Comparison of ENCODE assay signal across 7 mouse cellular contexts in the genomic region with DNA sequence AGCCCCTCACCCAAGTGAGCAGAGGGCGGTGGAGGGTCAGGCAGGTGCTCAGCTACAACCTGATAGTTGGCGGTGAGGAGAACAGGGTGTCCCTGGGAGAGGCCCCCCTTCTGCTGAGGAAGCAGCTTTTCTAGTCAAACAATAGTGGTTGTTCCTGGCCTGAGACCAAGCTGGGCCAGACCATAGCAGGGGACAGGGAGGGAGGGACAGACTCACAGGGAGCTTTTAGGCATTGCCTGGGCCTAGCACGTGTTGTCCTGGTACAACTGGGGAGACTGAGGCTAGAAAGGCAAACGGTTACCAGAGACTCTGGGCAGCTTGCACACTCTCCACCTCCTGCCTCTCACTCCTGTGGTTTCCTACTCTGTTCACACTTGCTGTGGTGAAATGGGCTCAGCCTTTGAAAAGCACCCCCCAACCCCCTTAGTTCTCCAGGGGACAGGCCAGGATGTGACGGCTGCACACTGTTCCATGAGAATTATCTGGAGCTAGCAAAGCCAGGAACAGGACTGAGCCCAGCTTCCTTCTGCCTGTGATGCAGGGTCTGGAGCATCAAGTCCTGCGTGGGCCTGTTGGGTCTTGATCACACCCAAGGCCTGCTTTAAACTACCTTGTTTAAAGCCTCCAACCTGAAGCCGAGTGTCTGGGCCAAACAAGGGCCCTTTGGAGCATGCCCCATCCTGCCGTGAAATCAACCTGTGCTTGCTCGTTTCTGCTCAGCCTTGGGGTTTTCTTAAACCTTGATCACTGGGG. TPM values are rescaled to one million over a fixed set of nuclear protein-coding genes. Genes with fewer than 3 reads are reported as not detected.
A peak's percentile ranks its signal among the peaks of the same experiment; 100 is the strongest.
DNase-seq lines count a peak whose midpoint lies in the region; ATAC-seq lines count a peak whose summit lies in the region.

No protein-coding gene starts in this region.

- H3K4me3 ChIP-seq in heart, embryonic 15.5 days, result no peak overlapping the region
- H3K4me3 ChIP-seq in hindbrain, embryonic 13.5 days, result no peak overlapping the region

- peak overlapping the region; percentile 66 for H3K27ac ChIP-seq in heart, embryonic 15.5 days
- H3K27ac ChIP-seq in hindbrain, embryonic 13.5 days, result no peak overlapping the region

- peaks cover 28% of the 10 kb centered on the region for H3K36me3 ChIP-seq in heart, embryonic 15.5 days
- peaks cover 45% of the 10 kb centered on the region for H3K36me3 ChIP-seq in hindbrain, embryonic 13.5 days

- peak; percentile 36 for DNase-seq in ovary, postnatal 14 days (ENCODE audit: low spot score)
- DNase-seq in ovary, adult 18-20 months (ENCODE audit: low spot score), result no peak
- peak; percentile 84 to 91 for DNase-seq in kidney, postnatal 36 days
- DNase-seq in testis, postnatal 14 days (ENCODE audit: low spot score), result peak; percentile 57

- H3K9ac ChIP-seq in heart, embryonic 15.5 days, result no peak overlapping the region
- H3K9ac ChIP-seq in hindbrain, embryonic 13.5 days, result no peak overlapping the region

- H3K9me3 ChIP-seq in heart, embryonic 15.5 days (replicated peaks), result no peaks in the 10 kb centered on the region
- no peaks in the 10 kb centered on the region for H3K9me3 ChIP-seq in hindbrain, embryonic 13.5 days

- peak; percentile 45 for ATAC-seq in heart, embryonic 15.5 days (replicated peaks; ENCODE audit: insufficient number of reproducible peaks, insufficient read depth, low FRiP score, low read depth)
- ATAC-seq in CD4-positive, CD25-positive, alpha-beta regulatory T cell, adult 4 months, result no peak
- no peak for ATAC-seq in hindbrain, embryonic 13.5 days (ENCODE audit: low FRiP score)

- H3K27me3 ChIP-seq in heart, embryonic 15.5 days, result peaks cover 3% of the 10 kb centered on the region
- H3K27me3 ChIP-seq in hindbrain, embryonic 13.5 days, result peaks cover 37% of the 10 kb centered on the region

- H3K4me1 ChIP-seq in heart, embryonic 15.5 days (replicated peaks), result peaks cover 36% of the 10 kb centered on the region
- H3K4me1 ChIP-seq in hindbrain, embryonic 13.5 days (replicated peaks), result peaks cover 11% of the 10 kb centered on the region

- WGBS in heart, embryonic 15.5 days, result 70% methylated on average over 9 of the region's 9 CpGs
- WGBS in hindbrain, embryonic 13.5 days, result 86% methylated on average over 9 of the region's 9 CpGs

- H3K4me2 ChIP-seq in heart, embryonic 15.5 days, result no peak overlapping the region
- H3K4me2 ChIP-seq in hindbrain, embryonic 13.5 days, result no peak overlapping the region

RNA-seq across cellular contexts. Expression of a gene that starts 1.6 kb away (rescaled TPM):
- polyA plus RNA-seq in heart, embryonic 15.5 days (2015; fragmentation: Nextera tagmentation; extraction: Ambion mirVana), result 6.7 and 13.3 TPM in 2 replicates
- 10 to 100 TPM; 32.3 to 51.9 TPM for polyA plus RNA-seq in CD4-positive, CD25-positive, alpha-beta regulatory T cell, adult 4 months (2017; shearing (Covaris generic))
- polyA plus RNA-seq in hindbrain, embryonic 13.5 days (2015; fragmentation: Nextera tagmentation; extraction: Ambion mirVana), result 2.2 and 2.3 TPM in 2 replicates

RNA-seq across cellular contexts. Expression of a gene that starts 19.8 kb away (rescaled TPM):
- 0.09 and 0.33 TPM in 2 replicates for polyA plus RNA-seq in heart, embryonic 15.5 days (2015; fragmentation: Nextera tagmentation; extraction: Ambion mirVana)
- 10 to 100 TPM; 18.6 to 22.8 TPM for polyA plus RNA-seq in CD4-positive, CD25-positive, alpha-beta regulatory T cell, adult 4 months (2017; shearing (Covaris generic))
- 0.14 TPM in 1 of 2 replicates, not detected in the other for polyA plus RNA-seq in hindbrain, embryonic 13.5 days (2015; fragmentation: Nextera tagmentation; extraction: Ambion mirVana)

RNA-seq across cellular contexts. Expression of a gene that starts 29.8 kb away (rescaled TPM):
- 13.9 and 21.6 TPM in 2 replicates for polyA plus RNA-seq in heart, embryonic 15.5 days (2015; fragmentation: Nextera tagmentation; extraction: Ambion mirVana)
- 10 to 100 TPM; 23.0 to 30.6 TPM for polyA plus RNA-seq in CD4-positive, CD25-positive, alpha-beta regulatory T cell, adult 4 months (2017; shearing (Covaris generic))
- 26.1 and 28.0 TPM in 2 replicates for polyA plus RNA-seq in hindbrain, embryonic 13.5 days (2015; fragmentation: Nextera tagmentation; extraction: Ambion mirVana)

RNA-seq across cellular contexts. Expression of a gene that starts 40.9 kb away (rescaled TPM):
- 0.23 and 0.55 TPM in 2 replicates for polyA plus RNA-seq in heart, embryonic 15.5 days (2015; fragmentation: Nextera tagmentation; extraction: Ambion mirVana)
- 1 to 10 TPM; 1.8 to 2.7 TPM for polyA plus RNA-seq in CD4-positive, CD25-positive, alpha-beta regulatory T cell, adult 4 months (2017; shearing (Covaris generic))
- 0.08 TPM in 1 of 2 replicates, not detected in the other for polyA plus RNA-seq in hindbrain, embryonic 13.5 days (2015; fragmentation: Nextera tagmentation; extraction: Ambion mirVana)

RNA-seq across cellular contexts. Expression of a gene that starts 56.3 kb away (rescaled TPM):
- 27.0 and 32.8 TPM in 2 replicates for polyA plus RNA-seq in heart, embryonic 15.5 days (2015; fragmentation: Nextera tagmentation; extraction: Ambion mirVana)
- polyA plus RNA-seq in CD4-positive, CD25-positive, alpha-beta regulatory T cell, adult 4 months (2017; shearing (Covaris generic)), result 10 to 100 TPM; 57.5 to 68.2 TPM
- 54.3 and 55.1 TPM in 2 replicates for polyA plus RNA-seq in hindbrain, embryonic 13.5 days (2015; fragmentation: Nextera tagmentation; extraction: Ambion mirVana)

Comparison
In these comparisons a context has a peak if more than half of its experiments do, and no peak if none do; other contexts are left out.
1. RNA of a gene that starts 19.8 kb away (polyA plus RNA-seq): 18.6 to 22.8 TPM in CD4-positive, CD25-positive, alpha-beta regulatory T cell, adult 4 months; 0.14 TPM in hindbrain, embryonic 13.5 days and 0.09 to 0.33 TPM in heart, embryonic 15.5 days; every median in the first group is over 10 times any median in the second.